Mouse (Mus musculus): ENCODE measurements around the gene Iqschfp.

Iqschfp gene

GRCm38 (mm10) chr3:68596938-68597337, 704.9 kb downstream of the Iqschfp start:
- CTCF ChIA-PET = no interaction called here

GRCm38 (mm10) chr3:68602891-68603290, 710.9 kb downstream of the Iqschfp start:
- CTCF ChIA-PET = interaction anchor here (0.6 kb wide), 1 partner anchor 8 kb away, joined by 3 read pairs; no protein-coding TSS in a partner anchor

- CTCF ChIA-PET = no interaction called here
Observed at GRCm38 (mm10) chr3:68604467-68604866, 712.4 kb downstream of the Iqschfp start.

- CTCF ChIA-PET = interaction anchor here (0.6 kb wide), 1 partner anchor 1222 kb away, joined by 4 read pairs; no protein-coding TSS in a partner anchor
Observed at GRCm38 (mm10) chr3:68604962-68605361, 712.9 kb downstream of the Iqschfp start.

- CTCF ChIA-PET = no interaction called here
Observed at GRCm38 (mm10) chr3:68605942-68606603, 714.0 kb downstream of the Iqschfp start.

GRCm38 (mm10) chr3:68606730-68607129, 714.7 kb downstream of the Iqschfp start:
- CTCF ChIA-PET = no interaction called here

- CTCF ChIA-PET = no interaction called here
Observed at GRCm38 (mm10) chr3:68607336-68607735, 715.3 kb downstream of the Iqschfp start.

GRCm38 (mm10) chr3:68608848-68609497, 716.9 kb downstream of the Iqschfp start:
- CTCF ChIA-PET = no interaction called here

GRCm38 (mm10) chr3:68610011-68610410, 718.0 kb downstream of the Iqschfp start:
- CTCF ChIA-PET = interaction anchor here (0.8 kb wide), 1 partner anchor 35 kb away, joined by 11 read pairs; no protein-coding TSS in a partner anchor

- CTCF ChIA-PET = interaction anchor here (0.8 kb wide), 1 partner anchor 35 kb away, joined by 11 read pairs; no protein-coding TSS in a partner anchor
Observed at GRCm38 (mm10) chr3:68610598-68611261, 718.7 kb downstream of the Iqschfp start.

GRCm38 (mm10) chr3:68615042-68615810, 723.2 kb downstream of the Iqschfp start:
- CTCF ChIA-PET = interaction anchor here (0.6 to 1.7 kb wide), 4 partner anchors 32 to 613 kb away, joined by 3 to 9 read pairs (median 5); no protein-coding TSS in a partner anchor

- CTCF ChIA-PET = no interaction called here
Observed at GRCm38 (mm10) chr3:68616363-68616762, 724.3 kb downstream of the Iqschfp start.

- CTCF ChIA-PET = no interaction called here
Observed at GRCm38 (mm10) chr3:68617708-68618107, 725.7 kb downstream of the Iqschfp start.

- CTCF ChIA-PET = interaction anchor here (0.9 kb wide), 1 partner anchor 98 kb away, joined by 3 read pairs; no protein-coding TSS in a partner anchor
Observed at GRCm38 (mm10) chr3:68619097-68619496, 727.1 kb downstream of the Iqschfp start.

- CTCF ChIA-PET = no interaction called here
Observed at GRCm38 (mm10) chr3:68621971-68622370, 729.9 kb downstream of the Iqschfp start.

GRCm38 (mm10) chr3:68623036-68623435, 731.0 kb downstream of the Iqschfp start:
- CTCF ChIA-PET = interaction anchor here (0.6 kb wide), 1 partner anchor 158 kb away, joined by 8 read pairs; no protein-coding TSS in a partner anchor

GRCm38 (mm10) chr3:68624471-68624870, 732.4 kb downstream of the Iqschfp start:
- CTCF ChIA-PET = interaction anchor here (0.6 kb wide), 1 partner anchor 733 kb away, joined by 5 read pairs; no protein-coding TSS in a partner anchor

- CTCF ChIA-PET = interaction anchor here (0.6 kb wide), 1 partner anchor 78 kb away, joined by 10 read pairs; no protein-coding TSS in a partner anchor
Observed at GRCm38 (mm10) chr3:68630261-68630660, 738.2 kb downstream of the Iqschfp start.

- CTCF ChIA-PET = interaction anchor here (0.6 kb wide), 1 partner anchor 77 kb away, joined by 10 read pairs; no protein-coding TSS in a partner anchor
Observed at GRCm38 (mm10) chr3:68630821-68631220, 738.8 kb downstream of the Iqschfp start.

GRCm38 (mm10) chr3:68632714-68633113, 740.7 kb downstream of the Iqschfp start:
- CTCF ChIA-PET = interaction anchor here (0.5 kb wide), 1 partner anchor 41 kb away, joined by 8 read pairs; no protein-coding TSS in a partner anchor

GRCm38 (mm10) chr3:68633577-68633976, 741.5 kb downstream of the Iqschfp start:
- CTCF ChIA-PET = no interaction called here
